Mouse (Mus musculus): ENCODE results near the gene Scn2b.

Gene Scn2b

DNA sequence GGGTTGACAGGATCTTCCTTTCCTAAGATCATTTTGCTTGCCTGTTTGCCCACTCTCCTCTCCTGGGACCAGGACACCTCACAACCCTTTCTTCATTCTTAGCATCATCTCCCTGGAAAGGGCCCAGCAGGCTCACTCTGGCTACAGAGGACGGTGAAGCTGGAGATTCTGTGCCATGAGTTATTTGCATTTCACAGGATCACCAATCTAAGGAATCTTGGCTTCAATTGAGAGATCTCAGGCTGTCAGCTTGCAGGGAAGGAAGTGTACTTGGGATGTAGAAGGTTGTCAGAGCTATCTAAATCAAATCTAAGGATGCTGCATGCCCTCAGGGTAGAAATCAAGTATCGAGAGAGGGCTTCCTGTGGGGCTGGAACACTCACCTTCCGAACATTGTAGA, 55.9 kb downstream of the Scn2b start:
- DNase-seq (ENCODE audit: low read depth) = no peak

DNA sequence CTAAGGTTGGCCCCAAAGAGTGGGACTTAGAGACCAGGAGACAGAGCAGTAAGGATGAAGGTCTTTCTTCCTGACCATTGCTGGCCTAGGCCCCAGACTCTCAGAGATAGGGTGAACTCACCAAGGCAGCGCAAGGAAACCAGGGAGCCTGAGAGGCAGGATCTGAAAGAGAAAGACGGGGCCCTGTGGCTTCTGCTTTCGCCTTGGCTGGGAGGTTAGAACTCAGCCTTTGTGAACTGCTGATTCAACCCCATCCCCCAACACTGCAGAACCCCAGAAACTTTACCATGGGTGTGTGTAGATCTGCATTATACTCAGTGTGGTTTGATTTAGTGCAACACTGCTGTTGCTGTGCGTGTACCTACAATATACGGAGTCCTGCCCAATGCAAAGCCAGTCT, 61.7 kb downstream of the Scn2b start:
- DNase-seq (ENCODE audit: low read depth) = no peak

Data from naive thymus-derived CD4-positive, alpha-beta T cell, adult 2 months (primary cell).